Mouse (Mus musculus): ENCODE measurements around the gene Snupn.
"Not testable (repeated sequence)": the region's sequence is repeated elsewhere in the genome, so short reads cannot be mapped to it uniquely, and the experiment has no call there.

Snupn gene

DNA sequence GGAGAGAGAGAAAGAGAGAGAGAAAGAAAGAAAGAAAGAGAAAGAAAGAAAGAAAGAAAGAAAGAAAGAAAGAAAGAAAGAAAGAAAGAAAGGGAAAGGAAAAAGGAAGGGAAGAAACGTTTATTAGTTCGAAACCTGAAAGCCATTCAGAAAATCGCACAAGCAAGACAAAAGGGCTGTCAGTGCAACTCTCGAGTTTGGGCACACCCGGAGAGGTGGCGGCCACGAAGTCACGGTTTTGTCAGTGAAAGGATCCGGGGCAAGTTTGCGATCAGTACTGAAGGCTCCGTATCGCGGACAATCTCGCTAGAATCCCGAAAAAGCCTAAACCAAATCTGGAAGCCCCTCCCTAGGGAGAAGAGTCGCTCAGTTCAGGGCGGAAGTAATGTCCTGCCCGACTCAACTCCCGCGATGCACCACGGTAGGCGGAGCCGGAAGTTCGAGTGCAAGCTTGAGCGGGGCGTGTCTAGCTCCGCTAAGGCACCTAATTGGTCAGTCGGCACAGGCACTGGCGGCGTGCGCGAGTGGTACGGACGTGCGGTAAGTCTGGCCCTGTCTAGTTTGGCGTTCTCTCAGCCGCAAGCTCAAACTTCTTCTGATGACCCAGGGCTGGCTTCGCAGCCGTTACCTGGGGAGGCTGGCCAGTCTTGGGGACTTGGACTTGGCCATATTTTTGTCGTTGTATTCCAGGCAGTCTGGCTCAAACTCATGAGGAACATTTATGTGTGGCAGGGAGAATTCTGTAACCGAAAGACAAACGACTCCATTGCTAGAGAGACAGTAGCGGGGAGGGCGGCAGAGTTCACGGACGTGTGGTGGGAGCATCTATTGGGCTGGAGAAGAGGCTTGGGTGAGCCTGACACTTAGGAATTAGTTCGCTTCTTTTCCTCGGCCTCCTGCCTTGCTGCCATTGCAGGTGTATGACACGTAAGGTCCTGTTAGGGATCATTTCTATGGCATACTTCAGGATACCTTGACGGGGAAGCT, at the start of gene Snupn:
TSS of gene Snupn (plus strand) at position 465 of the 987 bp plus-strand sequence.
- DNase-seq (ENCODE audit: low spot score): peak; percentile 98

DNA sequence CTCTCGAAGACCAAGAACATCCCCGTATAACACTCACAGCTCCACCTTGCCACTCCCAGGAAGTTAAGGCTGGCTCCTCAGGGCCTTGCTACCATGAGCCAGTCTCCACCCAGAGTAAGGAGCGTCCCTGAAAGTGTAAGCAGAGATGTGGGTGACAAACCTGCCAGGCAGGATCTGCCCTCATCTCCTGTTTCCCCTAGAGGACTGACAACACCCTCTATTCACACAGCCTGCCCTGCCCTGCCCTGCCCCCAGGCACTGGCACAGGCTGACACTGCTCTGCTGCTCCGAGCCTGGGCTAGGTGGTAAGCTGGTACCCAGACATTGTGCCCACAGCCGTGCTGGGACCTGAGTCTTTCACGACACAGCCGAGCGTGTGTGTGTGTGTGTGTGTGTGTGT, 49.5 kb upstream of the Snupn start:
- DNase-seq (ENCODE audit: low spot score): peak; percentile 23

DNA sequence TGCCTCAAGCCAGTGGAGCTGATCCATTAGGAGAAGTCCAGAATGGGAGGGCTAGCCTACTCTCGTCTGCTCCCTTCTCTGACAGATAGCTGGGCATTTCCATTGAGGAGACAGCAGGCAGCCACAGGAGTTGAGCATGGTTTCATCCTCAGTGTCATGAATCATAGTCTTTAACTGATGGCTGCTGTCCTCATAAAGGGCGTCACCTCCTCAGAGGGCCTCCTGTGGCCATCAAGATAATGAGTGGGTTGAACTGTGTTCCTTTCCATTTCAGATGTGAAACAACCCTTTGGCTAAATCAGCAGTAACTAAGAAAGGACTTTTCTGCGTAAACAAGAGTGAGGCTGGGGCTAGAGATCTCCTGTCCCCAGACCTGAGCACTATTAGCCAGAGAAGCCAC, 47.0 kb upstream of the Snupn start:
- DNase-seq (ENCODE audit: low spot score): no peak

DNA sequence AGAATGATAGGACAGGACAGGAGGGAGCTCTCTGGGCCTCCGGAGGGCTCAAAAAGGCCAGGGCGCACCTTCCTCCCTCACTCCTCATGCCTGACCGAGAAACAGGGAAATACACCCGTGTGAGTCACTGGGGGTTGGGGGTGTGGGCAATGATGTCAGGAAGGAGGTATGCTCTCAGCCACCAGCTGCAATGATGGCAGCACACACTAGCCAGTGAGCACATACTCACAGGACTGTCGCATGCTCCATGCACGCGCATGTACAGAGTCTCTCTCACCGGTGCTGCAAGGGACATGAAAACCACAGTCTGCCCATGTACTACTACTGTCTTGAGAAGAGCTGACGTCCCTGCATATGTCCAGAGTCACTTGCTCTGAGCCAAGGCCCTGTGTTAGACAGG, 43.1 kb upstream of the Snupn start:
- no peak for DNase-seq (ENCODE audit: low spot score)

DNA sequence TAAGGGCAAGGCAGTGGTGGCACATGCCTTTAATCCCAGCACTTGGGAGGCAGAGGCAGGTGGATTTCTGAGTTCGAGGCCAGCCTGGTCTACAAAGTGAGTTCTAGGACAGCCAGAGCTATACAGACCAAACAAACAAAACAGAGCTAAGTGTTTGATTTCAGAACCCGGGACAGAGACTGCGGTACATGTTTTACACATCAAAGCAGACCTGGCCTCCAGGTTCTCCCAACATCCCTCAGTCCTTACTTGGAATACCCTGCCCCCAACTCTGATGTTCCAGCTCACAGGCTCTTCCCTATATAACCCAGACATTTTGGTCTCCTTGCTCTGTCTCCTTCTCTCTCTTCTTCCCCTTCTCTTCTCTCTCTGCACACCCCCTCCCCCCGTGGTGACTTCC, 40.7 kb upstream of the Snupn start:
- DNase-seq (ENCODE audit: low spot score): not testable (repeated sequence)

DNA sequence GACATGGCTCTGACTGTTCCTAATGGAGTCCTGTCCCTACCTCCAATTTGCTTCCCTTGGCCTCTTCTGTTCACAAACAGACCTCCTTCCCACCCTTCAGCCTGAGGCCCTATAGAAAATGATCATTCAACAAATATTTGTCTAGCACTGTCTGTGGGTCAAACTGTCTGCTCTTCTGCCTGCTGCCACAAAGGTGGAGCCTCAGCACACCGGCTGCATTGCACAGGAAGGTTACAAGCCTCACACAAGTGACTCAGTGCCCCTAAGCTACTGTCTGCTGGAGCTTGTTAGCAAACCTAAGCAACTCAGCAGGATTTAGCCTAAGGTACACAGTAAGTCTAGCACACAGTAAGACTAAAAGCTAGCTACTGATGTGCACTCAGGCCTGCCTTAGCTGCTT, 39.7 kb upstream of the Snupn start:
- no peak for DNase-seq (ENCODE audit: low spot score)

DNA sequence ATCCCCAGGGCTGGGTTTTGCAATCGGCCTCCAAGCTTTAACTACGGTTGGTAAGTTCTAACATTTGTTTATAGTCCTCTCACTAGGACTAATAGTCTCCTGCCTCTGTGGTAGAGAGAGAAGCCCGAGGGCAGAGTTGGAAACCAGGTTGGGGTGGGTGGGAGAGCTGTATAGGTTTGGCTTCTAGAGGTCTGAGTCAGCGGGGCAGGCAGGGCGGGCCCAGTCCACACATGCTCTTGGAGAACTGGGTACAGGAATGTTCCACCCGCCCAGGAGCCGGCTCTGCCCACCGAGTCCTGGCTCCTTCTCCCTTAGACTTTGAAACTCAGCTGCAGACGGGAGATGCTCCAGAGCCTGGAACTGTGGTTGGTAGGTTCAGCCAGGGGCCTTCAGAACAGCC, 36.7 kb upstream of the Snupn start:
- DNase-seq (ENCODE audit: low spot score): no peak

DNA sequence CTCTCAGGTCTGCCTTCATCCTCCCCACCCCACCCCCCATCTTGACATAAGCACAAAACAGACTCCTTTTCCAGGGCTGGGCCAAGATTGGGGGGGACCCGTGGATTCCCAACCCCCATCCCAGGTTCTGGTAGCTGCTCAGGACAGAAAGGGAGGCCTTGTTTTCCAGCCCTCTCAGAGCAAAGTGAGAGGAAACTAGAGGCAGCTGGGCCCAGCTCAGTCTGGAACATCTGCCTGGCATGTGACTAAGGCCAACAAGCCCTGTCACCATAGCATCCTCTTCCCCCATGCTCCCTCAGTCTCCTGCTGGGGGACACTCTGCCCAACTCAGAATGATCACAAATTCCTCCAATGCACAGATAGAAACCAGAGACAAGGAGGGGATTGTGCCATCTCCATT, 35.6 kb upstream of the Snupn start:
- no peak for DNase-seq (ENCODE audit: low spot score)

DNA sequence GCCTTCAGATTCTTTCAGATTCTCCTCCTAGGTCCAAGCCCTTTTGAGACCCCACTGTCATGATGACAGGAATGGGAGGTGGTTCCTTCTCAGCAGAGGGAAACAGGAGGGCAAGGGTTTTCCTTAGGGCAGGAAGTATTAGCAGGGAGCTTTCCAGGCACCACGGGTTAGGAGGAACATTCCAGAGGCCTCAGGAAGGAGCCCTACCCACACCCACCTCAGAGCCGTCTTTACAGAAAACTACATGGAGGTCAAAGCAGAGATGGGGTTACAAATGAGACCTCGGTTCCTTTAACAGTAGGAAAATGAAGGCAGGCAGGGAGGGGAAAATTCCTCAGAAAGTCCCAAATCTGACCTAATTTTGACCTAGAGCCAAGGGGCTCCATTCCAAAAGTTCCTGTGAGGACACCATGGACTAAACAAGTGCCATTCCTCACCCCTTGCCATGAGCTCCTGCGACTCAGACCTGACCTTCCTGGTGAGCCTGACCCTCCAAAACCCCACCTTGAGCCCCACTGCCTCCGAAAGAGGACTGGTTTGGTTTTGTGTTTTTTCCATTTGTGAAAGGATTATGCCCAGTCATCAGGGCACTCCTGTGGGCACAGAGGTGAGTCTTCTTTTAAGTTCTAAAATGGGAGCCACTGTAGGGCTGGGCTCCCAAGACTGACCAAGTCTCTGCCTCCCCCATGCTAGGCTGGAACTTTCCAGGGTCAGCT, 34.8 kb upstream of the Snupn start:
- DNase-seq (ENCODE audit: low spot score): no peak

DNA sequence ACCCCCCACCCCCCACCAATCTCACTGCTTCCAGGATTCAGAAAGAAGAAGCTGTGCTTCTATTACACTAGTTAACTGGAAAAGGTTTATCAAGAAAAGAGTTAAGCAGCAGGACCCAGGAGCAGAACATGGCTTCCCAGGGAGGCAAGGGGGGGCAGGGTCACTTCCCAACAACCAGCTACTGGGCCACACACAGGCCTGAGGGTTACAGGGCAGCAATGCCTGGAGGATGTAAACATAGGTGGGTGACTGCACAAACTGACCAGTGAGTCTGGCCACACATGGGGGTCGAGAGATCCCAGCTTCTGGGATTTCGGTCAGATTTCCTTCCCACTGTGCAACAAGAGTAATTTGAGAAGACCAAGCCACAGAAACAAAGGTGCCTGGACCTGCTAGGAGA, 33.5 kb upstream of the Snupn start:
- DNase-seq (ENCODE audit: low spot score): no peak

DNA sequence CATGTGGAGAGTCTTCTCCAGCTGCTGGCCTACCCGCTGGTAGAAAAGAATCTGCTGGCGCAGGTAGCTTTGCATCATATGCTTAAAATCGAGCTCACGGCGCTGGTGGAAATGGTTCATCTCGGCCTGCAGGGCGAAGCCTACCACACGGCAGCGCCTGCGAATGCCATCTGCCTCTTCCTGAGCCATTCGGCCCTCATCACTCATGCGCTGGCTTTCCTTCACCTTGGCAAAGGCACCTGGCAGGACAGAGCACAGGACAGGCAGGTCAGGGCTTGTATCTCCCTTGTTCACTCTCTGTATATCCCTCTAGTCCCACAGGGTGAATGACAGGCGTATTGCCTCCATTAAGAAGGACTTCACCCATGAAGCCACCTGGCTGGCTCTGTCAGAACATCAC, 32.2 kb upstream of the Snupn start:
- DNase-seq (ENCODE audit: low spot score): no peak

DNA sequence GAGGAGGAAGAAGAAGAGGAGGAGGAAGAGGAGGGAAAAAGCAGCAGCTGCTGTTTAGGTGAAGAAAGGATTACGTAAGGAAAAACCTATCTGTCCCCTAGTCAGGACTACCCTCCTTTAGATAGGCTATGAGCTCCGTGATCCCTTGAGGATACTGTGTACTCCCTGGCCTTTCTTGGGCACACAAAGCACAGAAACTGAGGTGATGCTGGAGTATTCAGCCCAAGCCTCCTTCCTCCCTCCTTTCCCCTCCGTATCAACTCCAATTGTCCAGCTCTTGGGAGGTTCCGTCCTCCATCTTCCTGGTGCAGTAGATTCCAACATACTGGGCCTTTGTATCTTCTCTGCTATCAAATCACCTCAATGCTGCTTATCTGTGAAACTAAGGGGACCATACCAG, 27.9 kb upstream of the Snupn start:
- no peak for DNase-seq (ENCODE audit: low spot score)

DNA sequence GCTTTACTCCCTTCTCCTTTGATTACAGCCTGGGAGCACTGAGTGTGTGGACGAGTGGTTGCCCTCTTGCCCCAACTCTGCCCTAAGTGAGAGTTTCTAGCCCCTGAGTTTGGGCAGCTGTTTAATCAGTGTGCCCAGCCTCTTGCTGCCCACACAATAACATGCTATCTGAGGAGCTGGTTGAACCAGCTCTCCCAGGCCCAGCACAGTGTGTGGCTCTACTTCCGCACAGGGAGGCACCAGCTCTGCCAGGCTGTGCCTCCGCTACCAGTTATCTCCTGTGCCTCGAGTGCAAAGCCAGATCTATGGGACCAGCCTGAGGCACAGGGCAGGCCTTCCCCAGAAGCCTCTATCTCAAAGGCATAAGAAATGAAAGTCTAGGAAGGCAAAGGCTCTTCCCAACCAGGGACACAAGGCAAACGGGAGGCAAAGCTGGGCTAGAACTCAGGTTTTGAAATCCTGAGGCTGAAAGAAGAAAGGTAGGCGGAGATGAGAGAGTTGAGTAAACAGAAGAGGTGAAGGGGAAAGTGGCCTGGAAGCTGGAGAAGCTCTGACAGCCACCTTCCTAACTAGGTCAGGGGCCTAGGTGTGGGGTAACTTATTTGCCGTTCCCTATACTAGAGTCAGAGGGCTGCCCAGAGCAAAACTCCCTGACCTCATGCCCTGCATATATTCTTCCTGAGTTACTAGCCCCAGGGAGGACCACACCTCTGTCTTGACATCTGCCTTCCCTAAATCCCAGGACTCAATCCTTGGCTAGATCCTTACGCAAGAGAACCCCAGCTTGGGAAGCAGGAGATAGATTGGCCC, 26.6 kb upstream of the Snupn start:
- no peak for DNase-seq (ENCODE audit: low spot score)

DNA sequence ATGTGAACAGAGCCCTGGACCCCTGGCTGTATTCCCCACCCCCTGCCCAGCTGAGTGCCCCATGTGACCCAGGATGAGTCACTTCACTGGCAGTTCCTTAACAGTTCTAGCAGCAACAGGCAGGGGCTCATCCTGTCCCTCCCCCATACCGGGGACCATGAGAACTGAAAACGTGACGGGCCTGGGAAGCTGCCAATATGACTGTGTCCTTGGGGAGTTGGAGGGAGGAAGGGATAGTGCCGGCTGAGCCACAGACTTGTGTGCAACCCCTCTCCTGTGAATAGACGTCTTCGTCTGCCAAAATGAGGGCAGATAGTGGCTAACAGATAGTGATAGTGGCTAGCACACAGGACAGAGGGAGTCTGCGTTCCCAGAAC, 26.0 kb upstream of the Snupn start:
- no peak for DNase-seq (ENCODE audit: low spot score)

DNA sequence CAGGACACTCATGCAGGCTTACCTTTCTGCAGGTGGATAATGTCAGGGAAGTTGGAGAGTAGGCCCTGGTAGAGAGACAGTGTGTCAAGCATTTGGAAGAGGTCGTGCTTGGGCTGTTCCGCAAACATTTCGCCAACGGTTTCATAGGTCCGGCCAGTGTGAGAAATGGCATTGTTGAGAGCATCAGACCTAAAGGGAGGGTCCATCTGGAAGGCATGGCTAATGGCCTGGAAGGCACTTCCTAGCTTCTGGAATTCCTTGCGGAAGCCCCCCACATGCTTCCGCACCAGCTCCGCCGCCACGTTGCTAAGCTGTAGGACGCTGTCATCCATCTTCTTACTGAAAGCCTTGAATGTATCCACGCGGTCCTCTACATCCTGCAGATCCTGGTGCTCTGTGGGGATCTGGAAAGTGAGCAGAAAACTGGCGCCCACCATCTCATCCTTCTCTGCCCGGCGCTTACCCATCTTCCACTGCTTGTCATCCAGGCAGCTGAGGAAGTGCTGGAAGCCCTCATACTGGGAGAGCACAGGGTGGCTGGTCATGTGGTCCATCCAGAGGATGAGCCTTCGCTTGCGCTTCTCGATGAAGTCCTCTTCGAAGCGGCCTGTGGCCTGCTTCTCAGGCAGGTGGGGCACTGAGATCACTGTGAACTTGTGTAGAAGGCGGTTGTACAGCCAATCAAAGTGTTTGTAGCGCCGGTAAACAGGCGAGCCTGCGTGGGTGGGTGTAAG, 25.2 kb upstream of the Snupn start:
- no peak for DNase-seq (ENCODE audit: low spot score)

DNA sequence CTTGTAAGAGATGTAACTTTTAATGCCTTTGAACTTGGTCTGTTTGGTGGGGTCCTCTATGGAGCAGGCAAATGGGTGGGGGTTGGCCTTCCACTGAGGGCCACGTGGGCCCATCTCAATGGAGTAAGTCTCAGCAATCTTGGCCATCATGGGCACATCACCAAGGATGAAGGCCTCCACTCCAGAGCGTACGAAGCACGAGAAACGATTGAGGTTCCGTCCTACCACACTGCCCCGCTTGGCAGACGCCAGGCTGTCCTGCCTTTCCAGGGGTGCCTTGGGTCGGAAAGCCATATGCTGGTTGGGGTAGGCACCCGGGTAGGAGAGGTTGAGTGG, 24.7 kb upstream of the Snupn start:
- no peak for DNase-seq (ENCODE audit: low spot score)

DNA sequence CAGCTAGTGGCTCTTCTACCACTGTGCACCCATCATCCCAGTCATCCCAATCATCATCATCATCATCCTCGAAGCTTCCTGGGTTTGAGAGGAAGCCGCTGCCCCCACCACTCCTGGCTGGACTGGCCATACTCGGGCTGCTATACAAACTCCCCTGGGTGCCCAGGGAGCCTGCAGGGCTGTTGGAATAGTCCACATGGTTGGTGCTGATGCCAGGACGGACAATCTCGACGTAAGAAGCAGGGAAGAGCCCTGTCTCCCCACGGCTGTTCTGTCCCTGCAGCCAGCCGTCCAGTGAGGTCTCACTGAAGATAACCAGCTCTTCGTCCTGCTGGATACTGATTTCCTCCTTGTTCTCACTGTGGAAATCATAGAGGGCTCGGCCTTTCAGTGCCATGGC, 24.3 kb upstream of the Snupn start:
- DNase-seq (ENCODE audit: low spot score): no peak

DNA sequence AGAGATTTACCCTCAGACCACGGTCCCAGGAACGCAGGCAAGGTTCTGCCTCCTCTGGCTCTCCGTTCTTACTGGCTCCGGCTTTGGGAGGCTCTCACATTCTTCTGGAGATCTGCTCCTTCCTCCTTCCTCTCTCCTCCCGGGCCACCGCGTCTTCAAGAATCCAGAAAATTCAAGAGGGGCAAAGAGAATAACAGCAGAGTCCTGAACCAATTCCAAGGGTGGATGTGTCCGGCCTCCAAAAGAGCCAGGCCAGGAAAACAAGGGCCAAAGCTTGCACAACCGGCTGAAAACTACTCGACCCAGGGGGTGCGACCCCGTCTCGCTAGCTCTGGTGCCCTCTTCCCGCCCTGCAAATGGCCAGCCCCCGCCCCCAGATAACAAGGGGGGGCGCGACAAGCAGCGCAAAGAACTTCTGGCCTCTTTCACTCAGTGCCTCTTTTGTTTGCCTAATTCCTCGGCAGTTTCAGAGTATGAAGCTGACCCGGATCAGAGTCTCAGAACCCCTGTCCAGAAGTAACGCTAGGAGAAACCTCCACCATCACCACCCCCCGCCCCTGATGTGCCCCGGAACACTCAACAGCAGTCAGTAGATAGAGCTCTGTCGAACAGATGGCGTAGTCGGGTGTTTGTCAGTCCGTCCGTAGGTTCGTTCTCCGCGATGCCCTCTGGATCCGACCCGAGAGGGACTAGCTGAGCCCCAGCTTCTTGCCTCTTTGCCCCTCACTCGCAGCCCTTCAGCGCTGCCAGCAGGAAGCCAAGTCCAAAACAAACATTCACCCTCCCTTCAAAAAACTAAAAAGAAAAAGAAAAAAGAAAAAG, 23.3 kb upstream of the Snupn start:
- DNase-seq (ENCODE audit: low spot score): no peak

DNA sequence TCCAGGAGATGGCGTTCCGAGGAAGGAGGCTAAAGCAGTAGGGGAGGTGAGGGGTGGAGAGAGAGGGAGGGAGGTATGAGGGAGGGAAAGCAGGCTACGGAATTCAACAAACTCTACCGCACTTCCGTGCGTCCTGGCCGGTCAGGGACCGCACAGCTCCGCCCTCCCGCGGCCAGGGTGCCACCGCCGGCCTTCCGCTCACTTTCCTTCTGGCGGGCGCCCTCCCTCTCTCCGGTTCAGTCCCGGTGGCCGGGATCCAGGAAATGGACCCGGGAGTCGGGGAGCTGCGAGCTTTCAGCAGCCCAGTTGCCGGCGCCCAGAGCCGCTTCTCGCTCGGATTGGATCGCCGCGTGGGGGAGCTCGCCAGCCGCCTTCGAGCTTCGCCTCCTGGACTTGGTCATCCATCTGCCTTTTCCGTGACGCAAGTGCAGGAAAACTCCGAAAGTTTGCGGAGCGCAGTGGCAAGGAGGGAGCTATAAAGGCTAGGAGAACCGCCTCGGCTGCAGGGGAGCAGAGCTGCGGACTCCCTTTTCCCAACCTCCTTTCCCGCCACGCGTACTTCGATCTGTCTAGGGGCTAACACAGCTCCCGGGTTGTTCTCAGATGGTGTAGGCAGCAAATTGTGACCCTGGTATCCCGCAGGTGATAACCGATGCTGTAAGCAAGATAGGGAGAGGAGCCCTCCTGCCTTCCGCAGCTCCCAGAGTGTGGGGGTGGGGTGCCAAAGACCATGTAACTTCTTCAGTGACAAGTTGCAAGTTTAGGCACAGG, 22.5 kb upstream of the Snupn start, which contains the start of gene Snx33:
TSS of gene Snx33 (minus strand) at position 331 of the 771 bp plus-strand sequence.
- DNase-seq (ENCODE audit: low spot score): peak; percentile 72

DNA sequence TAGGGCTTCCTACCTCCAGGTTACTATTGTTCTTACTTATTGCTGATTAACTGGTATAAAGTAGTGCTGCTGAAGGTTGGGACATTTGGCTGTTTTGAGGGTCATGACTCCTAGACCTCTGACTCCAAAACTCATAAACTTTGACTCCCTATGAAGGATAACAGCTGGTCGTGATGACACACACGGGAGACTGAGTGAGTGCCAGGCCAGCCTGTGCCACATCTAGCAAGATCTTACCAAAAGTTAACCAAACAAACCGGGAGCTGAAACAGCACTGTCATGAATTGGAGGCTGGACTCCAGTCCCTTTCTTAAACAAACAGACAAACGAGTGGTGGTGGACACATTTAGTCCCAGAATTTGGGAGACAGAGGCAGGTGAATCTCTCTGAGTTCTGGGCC, 21.2 kb upstream of the Snupn start:
- no peak for DNase-seq (ENCODE audit: low spot score)

Data from T-cell, adult 2 months (primary cell).